In genomic region chr5:139793338-139794089, GRCm38 (mm10) we compare ENCODE assay signal across 9 mouse cellular contexts. TPM values are rescaled to one million over a fixed set of nuclear protein-coding genes. Genes with fewer than 3 reads are reported as not detected.
A peak's percentile ranks its signal among the peaks of the same experiment; 100 is the strongest.
DNase-seq lines count a peak whose midpoint lies in the region; ATAC-seq and TF ChIP-seq lines count a peak whose summit lies in the region.
"Had no signal": no experiment of that assay in that cellular context is flagged by ENCODE, and none has a peak within 500 bp of the region (broad histone marks: within the 10 kb centered on the region; RNA-seq: fewer than 3 reads in every experiment).

No protein-coding gene starts in this region.

- peaks cover 53% of the 10 kb centered on the region for H3K4me1 ChIP-seq in thymus, adult 2 months (replicated peaks; ENCODE audit: control insufficient read depth, insufficient read depth, low read length)
- H3K4me1 ChIP-seq in intestine, embryonic 16.5 days (ENCODE audit: control insufficient read depth, insufficient read depth, low read length), result peaks cover 66% of the 10 kb centered on the region
- peaks cover 72% of the 10 kb centered on the region for H3K4me1 ChIP-seq in lung, embryonic 15.5 days

- peak overlapping the region; percentile 66 for H3K27ac ChIP-seq in thymus, adult 2 months (ENCODE audit: control insufficient read depth, insufficient read depth, low read length)
- peak overlapping the region; percentile 96 for H3K27ac ChIP-seq in intestine, embryonic 16.5 days (ENCODE audit: low read length)
- peak overlapping the region; percentile 68 for H3K27ac ChIP-seq in lung, embryonic 15.5 days
- H3K27ac ChIP-seq: embryonic facial prominence, embryonic 12.5 days had no signal

- no peaks in the 10 kb centered on the region for H3K27me3 ChIP-seq in thymus, adult 2 months (ENCODE audit: control insufficient read depth, insufficient read depth, low read length)
- H3K27me3 ChIP-seq in intestine, embryonic 16.5 days (replicated peaks; ENCODE audit: control insufficient read depth, insufficient read depth, low read length), result no peaks in the 10 kb centered on the region
- no peaks in the 10 kb centered on the region for H3K27me3 ChIP-seq in lung, embryonic 15.5 days

- DNase-seq in thymus, adult 2 months, result peak; percentile 30
- DNase-seq in thymus, postnatal 4 days, result no peak
- DNase-seq in cerebellum, adult 11-12 months, result no peak
- no peak for DNase-seq in frontal cortex, adult 2 months (ENCODE audit: extremely low spot score in 1 of 2, low spot score in 1 of 2)
- DNase-seq in T-cell, adult 2 months (ENCODE audit: low spot score), result no peak

- TF ChIP-seq CTCF in thymus, adult 2 months (IDR thresholded peaks at IDR 0.05; ENCODE audit: borderline replicate concordance, control insufficient read depth, extremely low read depth, insufficient read depth, low read length, poor library complexity), result no peak

- WGBS in thymus, adult 2 months, result 7% methylated on average over 11 of the region's 11 CpGs
- 19% methylated on average over 11 of the region's 11 CpGs for WGBS in intestine, embryonic 16.5 days
- 25% methylated on average over 11 of the region's 11 CpGs for WGBS in lung, embryonic 15.5 days

- H3K4me3 ChIP-seq in thymus, adult 2 months (ENCODE audit: control insufficient read depth, insufficient read depth, low read length), result peak overlapping the region; percentile 28
- peak overlapping the region; percentile 78 for H3K4me3 ChIP-seq in intestine, embryonic 16.5 days (ENCODE audit: low read length)
- H3K4me3 ChIP-seq in lung, embryonic 15.5 days, result peak overlapping the region; percentile 92
- H3K4me3 ChIP-seq: embryonic facial prominence, embryonic 12.5 days had no signal

- H3K4me2 ChIP-seq in intestine, embryonic 16.5 days (ENCODE audit: low read depth, low read length), result peak overlapping the region; percentile 86
- peak overlapping the region; percentile 96 for H3K4me2 ChIP-seq in lung, embryonic 15.5 days

- H3K9ac ChIP-seq in intestine, embryonic 16.5 days (ENCODE audit: low read depth, low read length), result peak overlapping the region; percentile 86
- H3K9ac ChIP-seq in lung, embryonic 15.5 days, result 0 out of 2 replicates have a peak overlapping the region, but pooled peaks have one; percentile 2
- H3K9ac ChIP-seq: embryonic facial prominence, embryonic 12.5 days had no signal

- no peaks in the 10 kb centered on the region for H3K36me3 ChIP-seq in thymus, adult 2 months (ENCODE audit: control insufficient read depth, insufficient read depth, low read length)
- H3K36me3 ChIP-seq in intestine, embryonic 16.5 days (ENCODE audit: control insufficient read depth, insufficient read depth, low read length), result no peaks in the 10 kb centered on the region
- H3K36me3 ChIP-seq in lung, embryonic 15.5 days, result no peaks in the 10 kb centered on the region
- H3K36me3 ChIP-seq: embryonic facial prominence, embryonic 12.5 days had no signal

- no peak for TF ChIP-seq POLR2A in thymus, adult 2 months (IDR thresholded peaks at IDR 0.05; ENCODE audit: control insufficient read depth, extremely low read depth, insufficient read depth, low read length, poor library complexity)

- no peaks in the 10 kb centered on the region for H3K9me3 ChIP-seq in intestine, embryonic 16.5 days (ENCODE audit: control insufficient read depth, low read length)
- no peaks in the 10 kb centered on the region for H3K9me3 ChIP-seq in lung, embryonic 15.5 days
- H3K9me3 ChIP-seq: embryonic facial prominence, embryonic 12.5 days had no signal

- peak; percentile 22 for ATAC-seq in erythroblast, adult 5-6 weeks (replicated peaks; ENCODE audit: low FRiP score, poor library complexity, severe bottlenecking)
- peak; percentile 52 for ATAC-seq in intestine, embryonic 16.5 days
- no peak for ATAC-seq in lung, embryonic 15.5 days (ENCODE audit: borderline replicate concordance, extremely low read depth, low FRiP score, low TSS enrichment)

RNA-seq across cellular contexts. Expression of gene Mafk, which starts 2.2 kb away (rescaled TPM):
- 43.9 and 44.2 TPM in 2 replicates for polyA plus RNA-seq in thymus, adult 2 months (2012; rRNA removed)
- 72.4 and 83.0 TPM in 2 replicates for total RNA-seq in erythroblast, adult 5-6 weeks (2015; ENCODE audit: low replicate concordance)
- 147 and 218 TPM in 2 replicates for total RNA-seq in erythroblast, adult 5-6 weeks (2017; ENCODE audit: low replicate concordance)
- polyA plus RNA-seq in intestine, embryonic 16.5 days (2015; fragmentation: Nextera tagmentation; extraction: Ambion mirVana), result 25.0 and 25.2 TPM in 2 replicates
- polyA plus RNA-seq in lung, embryonic 15.5 days (2015; fragmentation: Nextera tagmentation; extraction: Ambion mirVana), result 14.1 and 15.3 TPM in 2 replicates
- polyA plus RNA-seq in frontal cortex, adult 2 months (2012; rRNA removed), result 6.9 and 7.3 TPM in 2 replicates

RNA-seq across cellular contexts. Expression of gene Ints1, which starts 18.0 kb away (rescaled TPM):
- 214 and 251 TPM in 2 replicates for polyA plus RNA-seq in thymus, adult 2 months (2012; rRNA removed)
- total RNA-seq in erythroblast, adult 5-6 weeks (2015; ENCODE audit: low replicate concordance), result 21.3 and 30.7 TPM in 2 replicates
- 10.9 and 28.0 TPM in 2 replicates for total RNA-seq in erythroblast, adult 5-6 weeks (2017; ENCODE audit: low replicate concordance)
- polyA plus RNA-seq in intestine, embryonic 16.5 days (2015; fragmentation: Nextera tagmentation; extraction: Ambion mirVana), result 18.8 and 18.9 TPM in 2 replicates
- 22.8 and 24.7 TPM in 2 replicates for polyA plus RNA-seq in lung, embryonic 15.5 days (2015; fragmentation: Nextera tagmentation; extraction: Ambion mirVana)
- polyA plus RNA-seq in frontal cortex, adult 2 months (2012; rRNA removed), result 70.4 and 73.5 TPM in 2 replicates

RNA-seq across cellular contexts. Expression of gene Tmem184a, which starts 26.2 kb away (rescaled TPM):
- 6.1 and 7.6 TPM in 2 replicates for polyA plus RNA-seq in thymus, adult 2 months (2012; rRNA removed)
- not detected in 2 replicates for total RNA-seq in erythroblast, adult 5-6 weeks (2015; ENCODE audit: low replicate concordance)
- 0.14 TPM in 1 of 2 replicates, not detected in the other for total RNA-seq in erythroblast, adult 5-6 weeks (2017; ENCODE audit: low replicate concordance)
- 120 and 151 TPM in 2 replicates for polyA plus RNA-seq in intestine, embryonic 16.5 days (2015; fragmentation: Nextera tagmentation; extraction: Ambion mirVana)
- polyA plus RNA-seq in lung, embryonic 15.5 days (2015; fragmentation: Nextera tagmentation; extraction: Ambion mirVana), result 12.5 and 13.2 TPM in 2 replicates
- 0.10 and 0.34 TPM in 2 replicates for polyA plus RNA-seq in frontal cortex, adult 2 months (2012; rRNA removed)

RNA-seq across cellular contexts. Expression of gene Gm26938, which starts 32.7 kb away (rescaled TPM):
- polyA plus RNA-seq in thymus, adult 2 months (2012; rRNA removed), result not detected in 2 replicates
- not detected in 2 replicates for total RNA-seq in erythroblast, adult 5-6 weeks (2015; ENCODE audit: low replicate concordance)
- total RNA-seq in erythroblast, adult 5-6 weeks (2017; ENCODE audit: low replicate concordance), result not detected in 2 replicates
- polyA plus RNA-seq in intestine, embryonic 16.5 days (2015; fragmentation: Nextera tagmentation; extraction: Ambion mirVana), result not detected in 2 replicates
- not detected in 2 replicates for polyA plus RNA-seq in lung, embryonic 15.5 days (2015; fragmentation: Nextera tagmentation; extraction: Ambion mirVana)
- polyA plus RNA-seq in frontal cortex, adult 2 months (2012; rRNA removed), result not detected in 2 replicates
- polyA plus RNA-seq: embryonic facial prominence, embryonic 12.5 days had no signal

RNA-seq across cellular contexts. Expression of gene Psmg3, which starts 33.2 kb away (rescaled TPM):
- 43.9 and 51.6 TPM in 2 replicates for polyA plus RNA-seq in thymus, adult 2 months (2012; rRNA removed)
- total RNA-seq in erythroblast, adult 5-6 weeks (2015; ENCODE audit: low replicate concordance), result 4.0 and 6.0 TPM in 2 replicates
- total RNA-seq in erythroblast, adult 5-6 weeks (2017; ENCODE audit: low replicate concordance), result 4.3 and 6.1 TPM in 2 replicates
- 67.6 and 80.3 TPM in 2 replicates for polyA plus RNA-seq in intestine, embryonic 16.5 days (2015; fragmentation: Nextera tagmentation; extraction: Ambion mirVana)
- 73.9 and 76.8 TPM in 2 replicates for polyA plus RNA-seq in lung, embryonic 15.5 days (2015; fragmentation: Nextera tagmentation; extraction: Ambion mirVana)
- 29.9 and 32.5 TPM in 2 replicates for polyA plus RNA-seq in frontal cortex, adult 2 months (2012; rRNA removed)

Comparison
In these comparisons a context has a peak if more than half of its experiments do, and no peak if none do; other contexts are left out.
1. H3K4me3 ChIP-seq: peak in every context shown above with its lines; median percentile 92 in lung, embryonic 15.5 days; 78 in intestine, embryonic 16.5 days; 28 in thymus, adult 2 months.